Mouse (Mus musculus): Measurements from ENCODE around the gene Rfng. TPM values are rescaled to one million over a fixed set of nuclear protein-coding genes. Genes with fewer than 3 reads are reported as not detected.
"Not testable (repeated sequence)": the region's sequence is repeated elsewhere in the genome, so short reads cannot be mapped to it uniquely, and the experiment has no call there.

The Rfng gene
- polyA plus RNA-seq, 1 experiment from 2014 or later, result 119 TPM

GRCm38 (mm10) chr11:120762672-120763041 lies 21.4 kb downstream of the Rfng start, which contains the start of gene Hmga1b:
TSS of gene Hmga1b (plus strand) at chr11:120762794.
- not testable (repeated sequence) for H3K27ac ChIP-seq (ENCODE audit: low read length); H3K36me3 ChIP-seq (ENCODE audit: control insufficient read depth, insufficient read depth); H3K9ac ChIP-seq (replicated peaks; ENCODE audit: low read depth, low read length); H3K4me2 ChIP-seq (ENCODE audit: low read length); H3K4me1 ChIP-seq (replicated peaks; ENCODE audit: control insufficient read depth, insufficient read depth, low read length); ATAC-seq; H3K27me3 ChIP-seq (replicated peaks; ENCODE audit: control insufficient read depth, insufficient read depth, low read length); H3K4me3 ChIP-seq (replicated peaks; ENCODE audit: low read length); H3K9me3 ChIP-seq (ENCODE audit: control insufficient read depth, low read length)
- 18% methylated on average over 12 of the region's 14 CpGs for WGBS

GRCm38 (mm10) chr11:120761811-120762671 lies 22.0 kb downstream of the Rfng start:
- H3K9me3 ChIP-seq (ENCODE audit: control insufficient read depth, low read length), result peaks cover 9% of the 10 kb centered on the region
- no peaks in the 10 kb centered on the region for H3K4me1 ChIP-seq (replicated peaks; ENCODE audit: control insufficient read depth, insufficient read depth, low read length)
- H3K27ac ChIP-seq (ENCODE audit: low read length), result no peak overlapping the region
- ATAC-seq, result no peak
- 63% methylated on average over 14 of the region's 14 CpGs for WGBS
- H3K4me3 ChIP-seq (replicated peaks; ENCODE audit: low read length), result no peak overlapping the region
- no peak overlapping the region for H3K9ac ChIP-seq (replicated peaks; ENCODE audit: low read depth, low read length)
- no peak overlapping the region for H3K4me2 ChIP-seq (ENCODE audit: low read length)
- peaks cover 9% of the 10 kb centered on the region; the same call in 1 of the 2 replicates for H3K27me3 ChIP-seq (replicated peaks; ENCODE audit: control insufficient read depth, insufficient read depth, low read length)
- no peaks in the 10 kb centered on the region for H3K36me3 ChIP-seq (ENCODE audit: control insufficient read depth, insufficient read depth)

GRCm38 (mm10) chr11:120760236-120760635 lies 23.8 kb downstream of the Rfng start:
- 88% methylated on average over 9 of the region's 9 CpGs for WGBS
- H3K9ac ChIP-seq (replicated peaks; ENCODE audit: low read depth, low read length), result no peak overlapping the region
- no peak overlapping the region for H3K27ac ChIP-seq (ENCODE audit: low read length)
- no peak overlapping the region for H3K4me2 ChIP-seq (ENCODE audit: low read length)
- no peak for ATAC-seq
- no peaks in the 10 kb centered on the region for H3K4me1 ChIP-seq (replicated peaks; ENCODE audit: control insufficient read depth, insufficient read depth, low read length)
- no peaks in the 10 kb centered on the region for H3K36me3 ChIP-seq (ENCODE audit: control insufficient read depth, insufficient read depth)
- no peak overlapping the region for H3K4me3 ChIP-seq (replicated peaks; ENCODE audit: low read length)
- peaks cover 9% of the 10 kb centered on the region for H3K9me3 ChIP-seq (ENCODE audit: control insufficient read depth, low read length)
- H3K27me3 ChIP-seq (replicated peaks; ENCODE audit: control insufficient read depth, insufficient read depth, low read length), result peaks cover 9% of the 10 kb centered on the region; the same call in 1 of the 2 replicates

GRCm38 (mm10) chr11:120751606-120752005 lies 32.4 kb downstream of the Rfng start:
- no peaks in the 10 kb centered on the region for H3K36me3 ChIP-seq (ENCODE audit: control insufficient read depth, insufficient read depth)
- WGBS, result 78% methylated on average over 4 of the region's 4 CpGs
- 0 out of 2 replicates have a peak, but pooled peaks cover 3% of the 10 kb centered on the region for H3K27me3 ChIP-seq (replicated peaks; ENCODE audit: control insufficient read depth, insufficient read depth, low read length)
- no peaks in the 10 kb centered on the region for H3K4me1 ChIP-seq (replicated peaks; ENCODE audit: control insufficient read depth, insufficient read depth, low read length)
- no peak for ATAC-seq
- no peak overlapping the region for H3K9ac ChIP-seq (replicated peaks; ENCODE audit: low read depth, low read length)
- H3K4me2 ChIP-seq (ENCODE audit: low read length), result no peak overlapping the region
- H3K27ac ChIP-seq (ENCODE audit: low read length), result no peak overlapping the region
- no peak overlapping the region for H3K4me3 ChIP-seq (replicated peaks; ENCODE audit: low read length)
- no peaks in the 10 kb centered on the region for H3K9me3 ChIP-seq (ENCODE audit: control insufficient read depth, low read length)

- Histone ChIP-seq H3K4me1 (replicated peaks; ENCODE audit: control insufficient read depth, insufficient read depth, low read length) (no peaks in the 10 kb centered on the region), H3K36me3 (ENCODE audit: control insufficient read depth, insufficient read depth) (no peaks in the 10 kb centered on the region), H3K4me2 (ENCODE audit: low read length) (no peak overlapping the region), H3K27me3 (replicated peaks; ENCODE audit: control insufficient read depth, insufficient read depth, low read length) (0 out of 2 replicates have a peak, but pooled peaks cover 3% of the 10 kb centered on the region), H3K27ac (ENCODE audit: low read length) (no peak overlapping the region), H3K9me3 (ENCODE audit: control insufficient read depth, low read length) (no peaks in the 10 kb centered on the region), H3K9ac (replicated peaks; ENCODE audit: low read depth, low read length) (no peak overlapping the region), H3K4me3 (replicated peaks; ENCODE audit: low read length) (no peak overlapping the region)
- 63% methylated on average over 8 of the region's 8 CpGs for WGBS
- no peak for ATAC-seq
Measured at GRCm38 (mm10) chr11:120749430-120749829, 34.6 kb downstream of the Rfng start.

GRCm38 (mm10) chr11:120747974-120748373 lies 36.0 kb downstream of the Rfng start:
- no peak for ATAC-seq

GRCm38 (mm10) chr11:120744121-120744701 lies 39.8 kb downstream of the Rfng start:
- no peaks in the 10 kb centered on the region for H3K4me1 ChIP-seq (replicated peaks; ENCODE audit: control insufficient read depth, insufficient read depth, low read length)
- no peak for ATAC-seq
- whole genome bisulfite sequencing, result 80% methylated on average over 7 of the region's 7 CpGs
- H3K4me3 ChIP-seq (replicated peaks; ENCODE audit: low read length), result no peak overlapping the region
- no peaks in the 10 kb centered on the region for H3K27me3 ChIP-seq (replicated peaks; ENCODE audit: control insufficient read depth, insufficient read depth, low read length)
- H3K9me3 ChIP-seq (ENCODE audit: control insufficient read depth, low read length), result no peaks in the 10 kb centered on the region
- no peaks in the 10 kb centered on the region for H3K36me3 ChIP-seq (ENCODE audit: control insufficient read depth, insufficient read depth)
- no peak overlapping the region for H3K9ac ChIP-seq (replicated peaks; ENCODE audit: low read depth, low read length)
- no peak overlapping the region for H3K27ac ChIP-seq (ENCODE audit: low read length)
- no peak overlapping the region for H3K4me2 ChIP-seq (ENCODE audit: low read length)

More at GRCm38 (mm10) chr11:120747974-120748373, 36.0 kb downstream of the Rfng start:
- Histone ChIP-seq H3K4me3 (replicated peaks; ENCODE audit: low read length) (no peak overlapping the region), H3K27me3 (replicated peaks; ENCODE audit: control insufficient read depth, insufficient read depth, low read length) (0 out of 2 replicates have a peak, but pooled peaks cover 3% of the 10 kb centered on the region), H3K4me1 (replicated peaks; ENCODE audit: control insufficient read depth, insufficient read depth, low read length) (no peaks in the 10 kb centered on the region), H3K27ac (ENCODE audit: low read length) (no peak overlapping the region), H3K4me2 (ENCODE audit: low read length) (no peak overlapping the region), H3K9ac (replicated peaks; ENCODE audit: low read depth, low read length) (no peak overlapping the region), H3K36me3 (ENCODE audit: control insufficient read depth, insufficient read depth) (no peaks in the 10 kb centered on the region), H3K9me3 (ENCODE audit: control insufficient read depth, low read length) (no peaks in the 10 kb centered on the region)
- WGBS, result 88% methylated on average over 4 of the region's 4 CpGs

- no peaks in the 10 kb centered on the region for H3K9me3 ChIP-seq (ENCODE audit: control insufficient read depth, low read length)
- WGBS, result 93% methylated on average over 5 of the region's 5 CpGs
Measured at GRCm38 (mm10) chr11:120740981-120741380, 43.0 kb downstream of the Rfng start.

GRCm38 (mm10) chr11:120736424-120736823 lies 47.6 kb downstream of the Rfng start:
- H3K9ac ChIP-seq (replicated peaks; ENCODE audit: low read depth, low read length), result no peak overlapping the region
- no peaks in the 10 kb centered on the region for H3K4me1 ChIP-seq (replicated peaks; ENCODE audit: control insufficient read depth, insufficient read depth, low read length)
- no peak overlapping the region for H3K27ac ChIP-seq (ENCODE audit: low read length)
- no peak for ATAC-seq
- H3K4me3 ChIP-seq (replicated peaks; ENCODE audit: low read length), result no peak overlapping the region
- H3K4me2 ChIP-seq (ENCODE audit: low read length), result no peak overlapping the region
- whole genome bisulfite sequencing, result 72% methylated on average over 6 of the region's 6 CpGs
- no peaks in the 10 kb centered on the region for H3K27me3 ChIP-seq (replicated peaks; ENCODE audit: control insufficient read depth, insufficient read depth, low read length)
- H3K9me3 ChIP-seq (ENCODE audit: control insufficient read depth, low read length), result no peaks in the 10 kb centered on the region
- H3K36me3 ChIP-seq (ENCODE audit: control insufficient read depth, insufficient read depth), result no peaks in the 10 kb centered on the region

More at GRCm38 (mm10) chr11:120740981-120741380, 43.0 kb downstream of the Rfng start:
- Histone ChIP-seq H3K9ac (replicated peaks; ENCODE audit: low read depth, low read length) (no peak overlapping the region), H3K27ac (ENCODE audit: low read length) (no peak overlapping the region), H3K4me3 (replicated peaks; ENCODE audit: low read length) (no peak overlapping the region), H3K36me3 (ENCODE audit: control insufficient read depth, insufficient read depth) (no peaks in the 10 kb centered on the region), H3K4me1 (replicated peaks; ENCODE audit: control insufficient read depth, insufficient read depth, low read length) (no peaks in the 10 kb centered on the region), H3K27me3 (replicated peaks; ENCODE audit: control insufficient read depth, insufficient read depth, low read length) (no peaks in the 10 kb centered on the region), H3K4me2 (ENCODE audit: low read length) (no peak overlapping the region)
- ATAC-seq, result no peak

Measured in forebrain, embryonic 16.5 days (tissue).